Mouse (Mus musculus) hindbrain, embryonic 16.5 days (tissue): Measurements from ENCODE around the gene Ubl3. TPM values are rescaled to one million over a fixed set of nuclear protein-coding genes. Genes with fewer than 3 reads are reported as not detected.

Source experiments
- ATAC-seq: fragments of 200-750 bp; cut with Nextera tagmentation; 2 replicates; pipeline ENCODE4 v1.8.0; 2017; ENCODE audit warnings: moderate TSS enrichment, moderate library complexity
- H3K27ac ChIP-seq: fragments of 300-500 bp; sonication (generic); 2 replicates; pipeline ENCODE4 v1.5.1; 2014; ENCODE audit warnings: low read depth, mild to moderate bottlenecking, control low read depth, low read length, moderate library complexity
- H3K27me3 ChIP-seq: fragments of 300-500 bp; sonication (generic); replicated peaks from 2 replicates; pipeline ENCODE4 v1.6.1; 2014; ENCODE audit warnings: low read length; ENCODE audit not compliant: control insufficient read depth, insufficient read depth
- H3K36me3 ChIP-seq: fragments of 300-500 bp; sonication (generic); 2 replicates; pipeline ENCODE4 v1.6.1; 2014; ENCODE audit warnings: mild to moderate bottlenecking, low read length, moderate library complexity, mixed read lengths; ENCODE audit not compliant: control insufficient read depth, insufficient read depth
- H3K4me1 ChIP-seq: fragments of 300-500 bp; sonication (generic); 2 replicates; pipeline ENCODE4 v1.6.1; 2014; ENCODE audit warnings: low read depth, low read length; ENCODE audit not compliant: control insufficient read depth, insufficient read depth
- H3K4me2 ChIP-seq: fragments of 300-500 bp; sonication (generic); 2 replicates; pipeline ENCODE4 v1.6.1; 2014; ENCODE audit warnings: mild to moderate bottlenecking, low read length, control low read depth, moderate library complexity
- H3K4me3 ChIP-seq: fragments of 300-500 bp; sonication (generic); 2 replicates; pipeline ENCODE4 v1.5.1; 2014; ENCODE audit warnings: mild to moderate bottlenecking, low read length, control low read depth, moderate library complexity
- H3K9ac ChIP-seq: fragments of 300-500 bp; sonication (generic); 2 replicates; pipeline ENCODE4 v1.6.1; 2014; ENCODE audit warnings: low read depth, mild to moderate bottlenecking, control low read depth, low read length, moderate library complexity
- H3K9me3 ChIP-seq: fragments of 300-500 bp; sonication (generic); 2 replicates; pipeline ENCODE4 v1.6.1; 2014; ENCODE audit warnings: mild to moderate bottlenecking, low read length, moderate library complexity; ENCODE audit not compliant: control insufficient read depth
- WGBS: fragments of 180-500 bp; shearing (Covaris S2); extraction: QIAGEN DNeasy Blood & Tissue Kit; methylation state at CpG from one replicate; pipeline ENCODE4 v1.1.7; 2014; 5-methylcytosine and 5-hydroxymethylcytosine counted together
- polyA plus RNA-seq: library from polyadenylated mRNA; unstranded; fragments of >200 nt; fragmentation: Nextera tagmentation; extraction: Ambion mirVana; gene quantifications from 2 replicates; pipeline ENCODE4 v1.2.1, GENCODE M21; 2015

The Ubl3 gene
- polyA plus RNA-seq, 1 experiment from 2014 or later: 70.7 TPM

GRCm38 (mm10) chr5:148501228-148501957 is 51.2 kb downstream of the Ubl3 start:
- H3K36me3 ChIP-seq: peaks cover 12% of the 10 kb centered on the region; the same call in 1 of the 2 replicates
- H3K27ac ChIP-seq: no peak overlapping the region
- H3K27me3 ChIP-seq: no peaks in the 10 kb centered on the region
- ATAC-seq: no peak
- 95% methylated on average over 6 of the region's 6 CpGs for WGBS
- no peak overlapping the region for H3K4me3 ChIP-seq
- H3K9me3 ChIP-seq: peaks cover 4% of the 10 kb centered on the region
- H3K9ac ChIP-seq: no peak overlapping the region
- no peaks in the 10 kb centered on the region for H3K4me1 ChIP-seq
- no peak overlapping the region for H3K4me2 ChIP-seq

DNA sequence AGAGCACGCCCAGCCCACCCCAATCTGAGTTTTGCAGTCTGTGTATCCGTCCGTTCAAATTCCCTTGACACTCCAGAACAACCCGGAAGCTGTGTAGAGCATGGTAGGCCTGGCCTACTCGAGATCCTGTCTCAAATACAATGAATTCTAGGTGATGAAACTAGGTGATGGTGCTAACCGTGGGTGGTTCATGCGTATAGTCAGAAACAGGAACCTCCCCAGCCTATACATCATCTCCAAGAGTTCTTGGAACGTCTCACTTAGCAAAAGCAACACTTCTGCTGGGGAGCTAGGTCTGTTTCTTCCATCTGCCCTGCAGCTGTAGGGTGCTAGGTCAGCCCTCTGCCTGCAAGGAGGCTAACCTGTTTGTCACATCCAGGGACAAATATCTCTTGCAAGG is 52.1 kb downstream of the Ubl3 start:
- H3K36me3 ChIP-seq: peaks cover 6% of the 10 kb centered on the region; the same call in 1 of the 2 replicates
- no peak overlapping the region for H3K27ac ChIP-seq
- no peaks in the 10 kb centered on the region for H3K27me3 ChIP-seq
- H3K4me3 ChIP-seq: no peak overlapping the region
- H3K9me3 ChIP-seq: peaks cover 4% of the 10 kb centered on the region
- no peak overlapping the region for H3K4me2 ChIP-seq
- no peak overlapping the region for H3K9ac ChIP-seq
- 89% methylated on average over 8 of the region's 8 CpGs for WGBS
- no peaks in the 10 kb centered on the region for H3K4me1 ChIP-seq
- no peak for ATAC-seq

- no peak for ATAC-seq
- H3K9ac ChIP-seq: no peak overlapping the region
- H3K4me3 ChIP-seq: no peak overlapping the region
- H3K9me3 ChIP-seq: peaks cover 4% of the 10 kb centered on the region
- 0 out of 2 replicates have a peak, but pooled peaks cover 3% of the 10 kb centered on the region for H3K36me3 ChIP-seq
- no peaks in the 10 kb centered on the region for H3K4me1 ChIP-seq
- no peak overlapping the region for H3K27ac ChIP-seq
- WGBS: 75% methylated on average over 5 of the region's 5 CpGs
- H3K4me2 ChIP-seq: no peak overlapping the region
- H3K27me3 ChIP-seq: no peaks in the 10 kb centered on the region
Observed at GRCm38 (mm10) chr5:148499616-148500015, 53.0 kb downstream of the Ubl3 start.

DNA sequence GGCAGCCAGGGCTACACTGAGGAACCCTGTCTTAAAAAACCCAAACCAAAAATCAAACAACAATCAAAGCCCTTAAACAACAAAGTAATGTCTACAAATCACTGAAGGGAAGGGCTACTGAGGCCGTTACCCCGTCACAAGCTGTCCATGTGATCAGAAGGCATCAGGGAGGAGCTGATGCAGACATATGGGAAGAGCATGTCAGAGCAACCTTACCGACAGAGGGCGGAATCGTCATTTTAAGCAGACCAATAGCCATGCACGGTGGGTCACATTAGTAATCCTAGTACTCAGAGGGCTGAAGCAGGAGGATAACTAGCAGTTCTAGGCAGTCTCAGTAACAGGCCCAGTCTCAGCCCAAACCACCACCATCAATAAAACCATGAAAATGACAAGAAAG is 56.6 kb downstream of the Ubl3 start:
- WGBS: 92% methylated on average over 6 of the region's 6 CpGs
- no peak for ATAC-seq
- Histone ChIP-seq H3K9ac (no peak overlapping the region), H3K4me2 (no peak overlapping the region), H3K4me3 (no peak overlapping the region), H3K4me1 (no peaks in the 10 kb centered on the region), H3K27ac (no peak overlapping the region), H3K9me3 (peaks cover 4% of the 10 kb centered on the region), H3K27me3 (no peaks in the 10 kb centered on the region), H3K36me3 (0 out of 2 replicates have a peak, but pooled peaks cover 3% of the 10 kb centered on the region)

DNA sequence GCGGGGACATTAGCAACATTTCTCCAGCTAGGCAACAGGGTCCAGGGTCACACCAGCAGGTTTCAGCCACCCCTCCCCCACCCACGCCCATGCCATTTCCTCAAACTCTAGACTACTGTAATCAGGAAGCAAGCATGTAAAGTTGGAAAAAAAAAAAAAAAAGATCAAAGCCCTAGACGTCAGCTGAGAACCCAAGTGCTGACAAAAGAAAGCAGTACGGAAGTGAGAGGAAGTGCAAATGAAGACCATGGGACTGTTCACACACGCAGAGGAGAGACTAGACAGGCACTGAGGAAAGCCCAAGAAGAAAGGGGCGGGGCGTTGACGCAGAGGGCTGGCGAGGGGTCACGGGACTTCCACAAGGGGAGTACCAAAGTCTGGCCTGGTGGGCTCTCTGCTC is 57.4 kb downstream of the Ubl3 start:
- H3K9ac ChIP-seq: no peak overlapping the region
- ATAC-seq: no peak; the same call in 1 of the 2 replicates
- 64% methylated on average over 10 of the region's 10 CpGs for WGBS
- H3K4me2 ChIP-seq: no peak overlapping the region
- peaks cover 4% of the 10 kb centered on the region for H3K9me3 ChIP-seq
- H3K4me3 ChIP-seq: no peak overlapping the region
- no peaks in the 10 kb centered on the region for H3K27me3 ChIP-seq
- 0 out of 2 replicates have a peak, but pooled peaks cover 3% of the 10 kb centered on the region for H3K36me3 ChIP-seq
- no peak overlapping the region for H3K27ac ChIP-seq
- 0 out of 2 replicates have a peak, but pooled peaks cover 5% of the 10 kb centered on the region for H3K4me1 ChIP-seq

GRCm38 (mm10) chr5:148494249-148494648 is 58.3 kb downstream of the Ubl3 start:
- no peak overlapping the region for H3K4me2 ChIP-seq
- no peak overlapping the region for H3K9ac ChIP-seq
- H3K9me3 ChIP-seq: peaks cover 4% of the 10 kb centered on the region
- H3K4me1 ChIP-seq: peaks cover 13% of the 10 kb centered on the region
- ATAC-seq: no peak
- 0 out of 2 replicates have a peak, but pooled peaks cover 3% of the 10 kb centered on the region for H3K36me3 ChIP-seq
- H3K27me3 ChIP-seq: no peaks in the 10 kb centered on the region
- no peak overlapping the region for H3K4me3 ChIP-seq
- WGBS: 88% methylated on average over 5 of the region's 5 CpGs
- no peak overlapping the region for H3K27ac ChIP-seq

DNA sequence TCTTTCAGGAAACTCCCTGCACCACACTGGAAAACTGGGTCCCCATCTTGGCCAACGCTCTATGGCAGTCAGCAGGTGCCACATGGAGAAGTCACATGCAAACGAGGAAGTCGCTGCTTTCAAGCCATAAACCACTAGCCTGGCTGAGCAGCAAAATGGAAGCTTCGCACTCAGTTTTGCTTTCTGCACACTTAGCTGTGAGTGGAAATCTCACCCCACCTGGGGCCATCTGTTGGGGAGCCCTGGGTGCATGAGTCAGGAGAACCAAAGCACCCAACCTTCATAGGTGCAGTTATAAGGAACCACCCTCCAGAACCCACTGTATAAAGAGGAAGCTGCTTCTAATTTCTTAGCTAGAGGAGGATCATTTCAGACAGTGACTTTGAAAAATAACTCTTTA is 59.6 kb downstream of the Ubl3 start:
- H3K4me3 ChIP-seq: no peak overlapping the region
- no peak for ATAC-seq
- peaks cover 4% of the 10 kb centered on the region for H3K9me3 ChIP-seq
- H3K4me1 ChIP-seq: peaks cover 18% of the 10 kb centered on the region
- WGBS: 93% methylated on average over 4 of the region's 4 CpGs
- H3K4me2 ChIP-seq: no peak overlapping the region
- 0 out of 2 replicates have a peak, but pooled peaks cover 3% of the 10 kb centered on the region for H3K36me3 ChIP-seq
- no peak overlapping the region for H3K27ac ChIP-seq
- H3K27me3 ChIP-seq: no peaks in the 10 kb centered on the region
- H3K9ac ChIP-seq: no peak overlapping the region

GRCm38 (mm10) chr5:148490391-148490790 is 62.2 kb downstream of the Ubl3 start:
- Histone ChIP-seq H3K9me3 (no peaks in the 10 kb centered on the region), H3K4me3 (no peak overlapping the region), H3K36me3 (no peaks in the 10 kb centered on the region), H3K4me2 (peak overlapping the region; percentile 34; the same call in 1 of the 2 replicates), H3K9ac (no peak overlapping the region), H3K4me1 (peaks cover 18% of the 10 kb centered on the region), H3K27ac (peak overlapping the region; percentile 42; the same call in 1 of the 2 replicates), H3K27me3 (no peaks in the 10 kb centered on the region)
- 65% methylated on average over 3 of the region's 3 CpGs for WGBS
- ATAC-seq: no peak

DNA sequence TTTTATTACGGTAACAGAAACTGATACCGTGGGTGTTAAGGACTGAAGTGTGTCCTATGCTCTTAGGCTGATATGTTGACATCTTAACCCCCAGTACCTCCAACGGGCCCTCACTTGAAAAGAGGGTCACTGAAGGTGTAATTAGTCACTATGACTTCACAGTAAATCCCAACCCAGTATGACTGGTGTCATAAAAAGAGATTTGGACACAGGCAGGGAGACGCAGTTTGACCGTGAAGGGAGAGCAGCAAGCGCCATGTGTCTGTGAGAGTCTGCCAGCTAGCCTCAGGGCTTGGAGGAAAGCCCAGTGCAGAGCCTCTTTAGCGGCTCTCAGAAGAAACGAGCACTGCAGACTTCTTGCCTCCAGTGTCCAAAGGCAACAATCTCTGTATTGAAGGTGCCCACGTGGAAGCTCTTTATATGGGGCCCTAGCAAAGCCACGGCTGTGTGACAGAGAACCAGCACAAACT is 62.8 kb downstream of the Ubl3 start:
- ATAC-seq: peak; percentile 91
- peak overlapping the region; percentile 42 for H3K27ac ChIP-seq
- H3K9ac ChIP-seq: no peak overlapping the region

More for the DNA sequence above, 62.8 kb downstream of the Ubl3 start:
- Histone ChIP-seq H3K4me1 (peaks cover 18% of the 10 kb centered on the region), H3K36me3 (no peaks in the 10 kb centered on the region), H3K4me2 (peak overlapping the region; percentile 34), H3K27me3 (no peaks in the 10 kb centered on the region), H3K4me3 (no peak overlapping the region), H3K9me3 (no peaks in the 10 kb centered on the region)
- 31% methylated on average over 10 of the region's 10 CpGs for WGBS
